In the genomic region with DNA sequence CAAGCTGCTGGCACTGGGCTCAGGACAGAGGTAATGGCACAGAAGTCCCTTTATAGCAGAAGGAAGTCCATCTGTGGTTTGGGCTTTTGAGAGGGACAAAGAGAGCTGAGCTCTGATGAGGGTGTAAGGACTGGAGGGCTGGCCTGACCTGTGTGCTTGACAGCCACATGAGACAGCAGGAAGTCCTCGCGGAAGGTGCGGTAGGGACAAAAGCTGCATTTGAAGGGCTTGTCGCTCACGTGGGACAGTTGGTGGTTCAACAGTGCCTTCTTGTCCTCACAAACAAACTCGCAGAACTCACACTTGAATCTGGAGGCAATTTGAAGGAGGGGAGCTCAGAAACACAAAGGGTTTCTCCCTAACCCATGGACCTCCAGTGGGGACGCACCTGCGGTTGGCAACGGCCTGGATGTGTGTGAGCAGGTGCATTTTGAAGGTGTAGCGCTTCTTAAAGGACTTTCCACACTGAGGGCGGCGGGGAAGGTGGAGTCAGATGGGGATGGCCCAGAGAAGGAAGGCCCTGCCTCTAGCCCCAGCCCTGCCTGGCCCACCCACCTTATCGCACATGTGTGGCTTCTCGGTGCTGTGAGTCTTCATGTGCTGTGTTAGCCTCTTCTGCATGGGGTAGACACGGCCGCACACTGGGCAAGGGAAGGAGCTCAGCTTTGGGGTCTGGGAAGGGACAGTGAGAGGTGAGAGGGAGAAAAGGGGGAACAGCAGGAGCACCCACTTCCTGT, we compare ENCODE assay signal across 21 mouse cellular contexts. TPM values are rescaled to one million over a fixed set of nuclear protein-coding genes. Genes with fewer than 3 reads are reported as not detected.
DNase-seq lines count a peak whose midpoint lies in the region; ATAC-seq lines count a peak whose summit lies in the region.
"Had no signal": no experiment of that assay in that cellular context is flagged by ENCODE, and none has a peak within 500 bp of the region (broad histone marks: within the 10 kb centered on the region; RNA-seq: fewer than 3 reads in every experiment).

No protein-coding gene starts in this region.

- H3K9ac ChIP-seq in liver, embryonic 12.5 days, result no peak overlapping the region
- no peak overlapping the region for H3K9ac ChIP-seq in forebrain, embryonic 12.5 days
- H3K9ac ChIP-seq: hindbrain, embryonic 12.5 days had no signal

- peak; percentile 46; the same call in 1 of the 2 replicates for ATAC-seq in liver, embryonic 12.5 days
- ATAC-seq in inflammation-experienced regulatory T-cells, adult 6 months, result peak; percentile 20
- ATAC-seq in forebrain, embryonic 12.5 days (ENCODE audit: low FRiP score), result no peak
- ATAC-seq: forebrain, embryonic 14.5 days; midbrain, embryonic 16.5 days had no signal

- H3K4me1 ChIP-seq in liver, embryonic 12.5 days, result peaks cover 7% of the 10 kb centered on the region
- no peaks in the 10 kb centered on the region for H3K4me1 ChIP-seq in forebrain, embryonic 12.5 days
- H3K4me1 ChIP-seq: hindbrain, embryonic 12.5 days had no signal

- intact Hi-C loops in left cerebral cortex, postnatal 14 days (cut with DNase I), result no loop called here

- no peak overlapping the region for H3K27ac ChIP-seq in liver, embryonic 12.5 days
- H3K27ac ChIP-seq in forebrain, embryonic 12.5 days, result no peak overlapping the region
- H3K27ac ChIP-seq: heart, adult 2 months; hindbrain, embryonic 12.5 days; left cerebral cortex, adult 2 months; stomach, postnatal 0 days had no signal

- no peak overlapping the region for H3K4me2 ChIP-seq in liver, embryonic 12.5 days
- H3K4me2 ChIP-seq in forebrain, embryonic 12.5 days, result no peak overlapping the region
- H3K4me2 ChIP-seq: hindbrain, embryonic 12.5 days had no signal

- no peaks in the 10 kb centered on the region for H3K9me3 ChIP-seq in liver, embryonic 12.5 days (replicated peaks)
- H3K9me3 ChIP-seq in forebrain, embryonic 12.5 days, result no peaks in the 10 kb centered on the region
- H3K9me3 ChIP-seq: hindbrain, embryonic 12.5 days had no signal

- 79% methylated on average over 16 of the region's 16 CpGs for WGBS in liver, embryonic 12.5 days (ENCODE audit: insufficient replicate concordance)
- 92% methylated on average over 16 of the region's 16 CpGs for WGBS in forebrain, embryonic 12.5 days

- no peaks in the 10 kb centered on the region for H3K27me3 ChIP-seq in liver, embryonic 12.5 days (replicated peaks)
- no peaks in the 10 kb centered on the region for H3K27me3 ChIP-seq in forebrain, embryonic 12.5 days
- H3K27me3 ChIP-seq: CH12.LX had no signal

- no peak for DNase-seq in liver
- DNase-seq in CD8-positive naive resting alpha-beta T cell, adult 2 months (ENCODE audit: low read depth in 2 of 2, low spot score in 2 of 2), result peak; percentile 49 to 57
- peak; percentile 49 for DNase-seq in thymus, postnatal 25 days
- DNase-seq in left cerebral cortex, postnatal 14 days (ENCODE audit: low spot score in 2 of 2), result no peak
- DNase-seq: cerebellum, adult 8-10 months; gastrocnemius, postnatal 14 days; heart, adult 2 months; heart, postnatal 10 days; kidney, postnatal 36 days; lung, postnatal 14 days; right cerebral cortex, postnatal 25 days had no signal

- H3K4me3 ChIP-seq in liver, embryonic 12.5 days, result no peak overlapping the region
- H3K4me3 ChIP-seq in forebrain, embryonic 12.5 days (replicated peaks), result no peak overlapping the region
- H3K4me3 ChIP-seq: heart, adult 2 months; hindbrain, embryonic 12.5 days; left cerebral cortex, adult 2 months had no signal

- peaks cover 100% of the 10 kb centered on the region for H3K36me3 ChIP-seq in liver, embryonic 12.5 days
- peaks cover 100% of the 10 kb centered on the region for H3K36me3 ChIP-seq in forebrain, embryonic 12.5 days (replicated peaks)

RNA-seq across cellular contexts. Expression of a gene that starts 11.7 kb away (rescaled TPM):
- 10.5 and 11.2 TPM in 2 replicates for polyA plus RNA-seq in liver, embryonic 12.5 days (2016; fragmentation: Nextera tagmentation; extraction: Ambion mirVana)
- 1 to 10 TPM; 6.2 to 7.4 (median 6.8) TPM for polyA plus RNA-seq in inflammation-experienced regulatory T-cells, adult 6 months (2017; shearing (Covaris generic))
- total RNA-seq in left cerebral cortex, postnatal 14 days (2021), result 10 to 100 TPM; 24.1 to 25.4 TPM
- 18.3 and 19.1 TPM in 2 replicates for polyA plus RNA-seq in forebrain, embryonic 12.5 days (2016; fragmentation: Nextera tagmentation; extraction: Ambion mirVana)

RNA-seq across cellular contexts. Expression of a gene that starts 20.8 kb away (rescaled TPM):
- 48.6 and 51.5 TPM in 2 replicates for polyA plus RNA-seq in liver, embryonic 12.5 days (2016; fragmentation: Nextera tagmentation; extraction: Ambion mirVana)
- polyA plus RNA-seq in inflammation-experienced regulatory T-cells, adult 6 months (2017; shearing (Covaris generic)), result 100 to 1,000 TPM; 110 to 126 (median 112) TPM
- total RNA-seq in left cerebral cortex, postnatal 14 days (2021), result 10 to 100 TPM; 38.7 to 41.4 TPM
- 92.9 and 96.3 TPM in 2 replicates for polyA plus RNA-seq in forebrain, embryonic 12.5 days (2016; fragmentation: Nextera tagmentation; extraction: Ambion mirVana)

RNA-seq across cellular contexts. Expression of a gene that starts 40.7 kb away (rescaled TPM):
- 1.9 TPM in 2 replicates for polyA plus RNA-seq in liver, embryonic 12.5 days (2016; fragmentation: Nextera tagmentation; extraction: Ambion mirVana)
- polyA plus RNA-seq in inflammation-experienced regulatory T-cells, adult 6 months (2017; shearing (Covaris generic)), result 1 to 10 TPM; 1.3 to 2.6 (median 2.6) TPM
- 1 to 10 TPM; 1.4 to 1.9 TPM for total RNA-seq in left cerebral cortex, postnatal 14 days (2021)
- polyA plus RNA-seq in forebrain, embryonic 12.5 days (2016; fragmentation: Nextera tagmentation; extraction: Ambion mirVana), result 3.6 and 4.4 TPM in 2 replicates
- total RNA-seq: CH12.LX had no signal

RNA-seq across cellular contexts. Expression of a gene that starts 42.4 kb away (rescaled TPM):
- 8.4 and 8.7 TPM in 2 replicates for polyA plus RNA-seq in liver, embryonic 12.5 days (2016; fragmentation: Nextera tagmentation; extraction: Ambion mirVana)
- polyA plus RNA-seq in inflammation-experienced regulatory T-cells, adult 6 months (2017; shearing (Covaris generic)), result 1 to 10 TPM in 2 of 3 experiments, under 1 TPM in 1; 0.50 to 3.0 (median 1.3) TPM
- 10 to 100 TPM; 86.5 to 92.3 TPM for total RNA-seq in left cerebral cortex, postnatal 14 days (2021)
- polyA plus RNA-seq in forebrain, embryonic 12.5 days (2016; fragmentation: Nextera tagmentation; extraction: Ambion mirVana), result 39.0 and 40.4 TPM in 2 replicates
- total RNA-seq: megakaryocyte-erythroid progenitor cell, adult 5-6 weeks had no signal

Comparison
In these comparisons a context has a peak if more than half of its experiments do, and no peak if none do; other contexts are left out.
1. DNase-seq: peak in CD8-positive naive resting alpha-beta T cell, adult 2 months (2 of 2) and thymus, postnatal 25 days (single experiment); none in liver (single experiment) and left cerebral cortex, postnatal 14 days (0 of 2).